Mouse (Mus musculus) brain, embryonic 14.5 days (tissue): Measurements from ENCODE around the gene Atraid.

Source experiments
- CTCF ChIP-seq: fragments of 200-500 bp; IDR thresholded peaks from 2 replicates; pipeline ENCODE4 v1.5.1; 2012; ENCODE audit warnings: inconsistent platforms, mild to moderate bottlenecking, moderate library complexity, borderline replicate concordance; ENCODE audit not compliant: insufficient read depth, insufficient read length; ENCODE audit errors: extremely low read depth
- POLR2A ChIP-seq: fragments of 200-500 bp; IDR thresholded peaks from 2 replicates; pipeline ENCODE4 v1.6.1; 2012; ENCODE audit warnings: mild to moderate bottlenecking, inconsistent platforms, borderline replicate concordance; ENCODE audit not compliant: poor library complexity, insufficient read depth, insufficient read length, severe bottlenecking; ENCODE audit errors: extremely low read depth

DNA sequence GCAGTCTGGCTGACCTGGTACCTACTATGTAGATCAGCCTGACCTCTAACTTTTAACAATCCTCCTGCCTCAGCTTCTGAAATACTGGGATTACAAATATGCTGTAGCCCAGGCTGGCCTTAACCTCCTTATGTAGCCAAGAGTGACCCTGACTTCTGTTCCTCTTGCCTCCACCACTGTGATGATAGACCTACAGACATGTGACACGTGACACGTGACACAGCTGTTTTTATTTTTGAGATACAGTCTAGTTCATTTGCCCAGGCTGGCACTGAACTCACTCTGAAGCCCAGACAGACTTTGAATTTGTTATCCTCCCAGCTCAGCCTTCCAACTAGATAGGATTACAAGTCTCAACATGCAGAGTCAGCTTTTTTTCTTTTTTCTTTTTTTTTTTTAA is 47.1 kb upstream of the Atraid start:
- TF ChIP-seq CTCF (no peak), POLR2A (no peak)
